Mouse (Mus musculus) adrenal gland, postnatal 25 days (tissue): ENCODE results near the gene Fbxw16. TPM values are rescaled to one million over a fixed set of nuclear protein-coding genes. Genes with fewer than 3 reads are reported as not detected.
"Not testable (repeated sequence)": the region's sequence is repeated elsewhere in the genome, so short reads cannot be mapped to it uniquely, and the experiment has no call there.

Experiments used
- DNase-seq: peaks from one replicate; pipeline ENCODE4 v3.0.0; 2021; ENCODE audit warnings: mixed read lengths
- long read RNA-seq: library from polyadenylated mRNA; stranded (forward); transcript quantifications from one replicate; pipeline ENCODE4 v2.0.0, GENCODE M21; 2021
- total RNA-seq: library from RNA; stranded (reverse); gene quantifications from 2 replicates; pipeline ENCODE4 v1.2.3, GENCODE M21; 2021

Gene Fbxw16
- not detected in 2 replicates for total RNA-seq
- long read RNA-seq = 0 reads

GRCm38 (mm10) chr9:109449040-109449439, at the start of gene Fbxw16:
Gene Fbxw16 (minus strand): TSS chr9:109449140.
- DNase-seq = no peak

GRCm38 (mm10) chr9:109495775-109496174, 46.8 kb upstream of the Fbxw16 start, which contains the start of gene Fbxw19:
Gene Fbxw19 (minus strand): TSS chr9:109495875.
- not testable (repeated sequence) for DNase-seq

GRCm38 (mm10) chr9:109432956-109433355, 16.0 kb downstream of the Fbxw16 start:
- no peak for DNase-seq

- not testable (repeated sequence) for DNase-seq
Observed at GRCm38 (mm10) chr9:109404196-109404595, 44.7 kb downstream of the Fbxw16 start, which contains the start of gene Fbxw22. Gene Fbxw22 (minus strand): TSS chr9:109404296.

Other genes starting within 250 kb of the Fbxw16 start
- not detected in 2 replicates for gene Fbxw20, start 214.4 kb downstream of the Fbxw16 start, total RNA-seq
- not detected in 2 replicates for gene Fbxw14, start 161.5 kb downstream of the Fbxw16 start, total RNA-seq
- not detected in 2 replicates for gene Fbxw28, start 109.5 kb downstream of the Fbxw16 start, total RNA-seq
- not detected in 2 replicates for gene Fbxw22, start 44.8 kb downstream of the Fbxw16 start, total RNA-seq
- gene Fbxw19, start 46.7 kb upstream of the Fbxw16 start, total RNA-seq = not detected in 2 replicates
- gene Fbxw15, start 119.1 kb upstream of the Fbxw16 start, total RNA-seq = not detected in 2 replicates
- not detected in 2 replicates for gene Fbxw24, start 176.9 kb upstream of the Fbxw16 start, total RNA-seq
- not detected in 2 replicates for gene Fbxw25, start 215.5 kb upstream of the Fbxw16 start, total RNA-seq